Mouse (Mus musculus): ENCODE results near the gene Cfap54. TPM values are rescaled to one million over a fixed set of nuclear protein-coding genes. Genes with fewer than 3 reads are reported as not detected.

Cfap54 gene
- 0.07 and 0.32 TPM in 2 replicates for polyA plus RNA-seq (2012; rRNA removed; ENCODE audit: low replicate concordance)

DNA sequence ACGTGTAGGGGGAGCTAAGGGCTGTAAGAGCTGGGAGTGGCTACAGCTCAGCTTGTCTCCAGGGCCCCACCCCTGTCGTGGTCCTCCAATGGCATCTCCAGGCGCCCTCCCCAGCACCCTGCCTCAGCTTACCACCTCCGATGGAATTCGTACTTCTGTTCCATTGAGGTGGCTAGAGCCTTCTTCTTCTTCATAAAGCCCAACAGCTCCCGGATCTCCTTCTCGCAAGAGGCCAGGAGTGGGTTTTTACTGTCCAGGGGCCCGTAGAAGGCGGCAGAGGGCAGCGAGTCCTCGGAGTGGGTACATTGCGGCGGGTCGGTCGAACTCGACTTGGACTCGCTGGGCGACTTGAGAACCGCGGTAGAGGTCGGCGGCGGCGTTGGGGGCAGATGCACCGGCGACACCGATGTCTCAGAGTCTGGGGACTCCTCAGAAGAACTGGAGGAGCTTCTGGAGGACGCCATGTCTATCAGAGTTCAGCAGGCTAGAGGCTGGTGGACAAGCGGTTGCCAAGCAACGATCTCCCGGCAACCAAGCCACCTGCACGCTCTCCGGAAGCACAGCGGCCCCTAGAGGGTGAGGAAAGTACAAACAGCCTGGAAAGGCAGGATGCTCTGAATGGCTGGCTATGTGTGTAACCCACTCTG, at the start of gene Cfap54:
TSS of gene Cfap54 (minus strand) at position 486 of the 647 bp plus-strand sequence.

Other genes with a start within 250 kb of the Cfap54 start
- gene Cdk17, start 79.3 kb upstream of the Cfap54 start, polyA plus RNA-seq (2012; rRNA removed; ENCODE audit: low replicate concordance), result 3.9 and 8.2 TPM in 2 replicates
- 10.8 and 14.5 TPM in 2 replicates for gene Elk3, start 229.5 kb upstream of the Cfap54 start, polyA plus RNA-seq (2012; rRNA removed; ENCODE audit: low replicate concordance)

Data from duodenum, adult 2 months (tissue).